Mouse (Mus musculus): ENCODE results near the gene Tvp23a. TPM values are rescaled to one million over a fixed set of nuclear protein-coding genes. Genes with fewer than 3 reads are reported as not detected.

The Tvp23a gene
- 1 to 10 TPM; 2.3 to 3.4 TPM for polyA plus RNA-seq (2017; shearing (Covaris generic))

DNA sequence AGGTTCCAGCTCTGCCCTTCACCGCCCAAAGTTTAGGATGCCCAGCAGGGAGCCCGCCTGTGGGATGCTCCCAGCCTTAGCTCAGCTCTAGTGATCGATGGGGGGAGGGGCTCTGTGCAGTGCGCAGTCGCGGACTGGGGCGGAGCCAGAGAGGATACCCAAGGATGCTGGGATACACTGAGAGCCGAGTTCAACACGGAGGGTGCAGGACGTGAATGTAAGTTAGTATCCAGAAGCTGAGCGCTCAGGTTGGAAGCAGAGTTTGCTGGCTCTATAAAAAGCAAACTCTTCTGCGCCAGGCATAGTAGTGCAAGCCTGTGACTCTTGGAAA, at the start of gene Tvp23a:
Gene Tvp23a (minus strand): TSS at position 99 of the 331 bp plus-strand sequence.

GRCm38 (mm10) chr16:10479857-10480256, 32.7 kb upstream of the Tvp23a start, which contains the start of gene Ciita:
Gene Ciita (plus strand): TSS chr16:10480059.

GRCm38 (mm10) chr16:10411764-10412746, 35.1 kb downstream of the Tvp23a start, which contains the start of gene Nubp1:
Gene Nubp1 (plus strand): TSS chr16:10411948.

GRCm38 (mm10) chr16:10394699-10395540, 52.2 kb downstream of the Tvp23a start, which contains the start of gene Tekt5:
Gene Tekt5 (minus strand): TSS chr16:10395490.

Other genes with a start within 250 kb of the Tvp23a start
- under 1 TPM; 0.04 to 0.29 TPM for gene Emp2, start 133.4 kb downstream of the Tvp23a start, polyA plus RNA-seq (2017; shearing (Covaris generic))
- not detected for gene Tekt5, start 51.9 kb downstream of the Tvp23a start, polyA plus RNA-seq (2017; shearing (Covaris generic))
- gene Nubp1, start 35.4 kb downstream of the Tvp23a start, polyA plus RNA-seq (2017; shearing (Covaris generic)), result 10 to 100 TPM; 81.7 to 90.8 TPM
- 1 to 10 TPM; 1.0 to 1.7 TPM for gene Ciita, start 32.7 kb upstream of the Tvp23a start, polyA plus RNA-seq (2017; shearing (Covaris generic))
- gene Dexi, start 95.7 kb upstream of the Tvp23a start, polyA plus RNA-seq (2017; shearing (Covaris generic)), result 10 to 100 TPM; 24.5 to 32.2 TPM
- 10 to 100 TPM; 19.6 to 20.8 TPM for gene Clec16a, start 98.0 kb upstream of the Tvp23a start, polyA plus RNA-seq (2017; shearing (Covaris generic))